Mouse (Mus musculus) erythroblast, embryonic 14.5 days (primary cell): ENCODE results near the gene Arap1.

Experiments used
- GATA1 ChIP-seq: IDR thresholded peaks from 2 replicates; pipeline ENCODE4 v1.6.1; 2012; ENCODE audit warnings: low read length, inconsistent platforms, mixed read lengths
- TAL1 ChIP-seq: IDR thresholded peaks from 3 replicates; pipeline ENCODE4 v1.6.1; 2012; ENCODE audit warnings: low read length, inconsistent platforms, mixed read lengths

DNA sequence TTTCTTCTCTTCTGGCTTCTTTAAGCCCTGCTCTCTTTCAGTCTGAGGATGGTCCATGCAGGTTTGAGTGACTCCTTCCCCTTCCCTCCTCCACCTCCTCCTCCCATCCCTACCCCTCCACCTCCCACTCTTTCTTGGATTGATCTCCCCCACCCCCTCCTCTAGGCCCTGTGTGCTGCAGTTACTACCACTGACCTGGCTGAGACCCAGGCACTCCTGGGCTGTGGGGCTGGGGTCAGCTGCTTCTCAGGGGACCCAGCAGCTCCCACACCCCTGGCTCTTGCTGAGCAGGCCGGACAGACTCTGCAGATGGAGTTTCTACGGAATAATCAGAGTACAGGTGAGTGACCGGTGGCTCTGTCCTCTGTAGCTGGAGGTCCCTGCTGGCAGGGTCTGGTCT lies 46.7 kb downstream of the Arap1 start:
- TF ChIP-seq TAL1 = no peak
- no peak for TF ChIP-seq GATA1
